Mouse (Mus musculus) cerebellum, postnatal 4 days (tissue): ENCODE data around the gene Mettl21e.
A peak's percentile ranks its signal among the peaks of the same experiment; 100 is the strongest.
"Not testable (repeated sequence)": the region's sequence is repeated elsewhere in the genome, so short reads cannot be mapped to it uniquely, and the experiment has no call there.

Source experiments
- DNase-seq, 2 experiments: peaks; one replicate each; pipeline ENCODE4 v3.0.0; 2022; ENCODE audit warnings: low spot score in 2 of 2, mixed read lengths in 1 of 2

Gene Mettl21e

DNA sequence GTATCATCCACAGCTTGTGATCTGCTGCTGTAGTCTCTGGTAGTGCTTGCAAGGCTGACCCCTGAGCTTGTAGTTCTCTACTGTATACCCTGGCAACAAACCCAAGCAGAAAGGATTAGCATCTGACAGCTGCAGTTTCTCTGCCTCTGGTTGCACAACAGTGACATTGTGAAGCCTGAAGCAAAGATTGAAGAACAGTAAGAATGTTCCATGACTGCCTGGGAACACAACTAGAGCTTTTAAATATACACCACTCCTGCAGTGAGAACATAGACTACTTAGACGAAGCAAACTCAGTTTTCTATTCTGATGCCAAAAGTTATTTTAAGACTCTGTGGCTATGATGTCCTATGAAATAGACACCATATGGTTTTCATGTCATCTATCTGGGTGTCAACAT lies at the start of gene Mettl21e:
Mettl21e (minus strand) TSS at position 86 of the 400 bp plus-strand sequence.
- no peak for DNase-seq

DNA sequence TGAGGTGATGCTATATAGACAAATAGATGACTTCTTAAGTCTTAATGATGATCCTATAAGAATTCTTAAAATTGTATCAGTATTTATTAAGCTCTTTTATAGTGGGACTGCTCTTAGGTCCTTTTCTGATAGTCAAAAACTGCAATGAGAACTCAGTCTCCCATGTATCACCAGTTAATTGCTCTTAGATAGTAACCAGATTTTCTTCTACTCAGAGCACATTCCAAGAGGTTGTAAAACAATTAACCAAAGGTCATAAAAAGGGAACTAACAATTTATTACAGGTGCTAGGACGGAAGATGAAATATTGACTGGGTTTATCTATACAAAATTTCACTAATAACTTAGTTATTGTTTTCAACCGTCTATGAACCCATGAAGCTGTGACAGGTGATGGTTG lies 21.7 kb upstream of the Mettl21e start:
- DNase-seq = not testable (repeated sequence)

DNA sequence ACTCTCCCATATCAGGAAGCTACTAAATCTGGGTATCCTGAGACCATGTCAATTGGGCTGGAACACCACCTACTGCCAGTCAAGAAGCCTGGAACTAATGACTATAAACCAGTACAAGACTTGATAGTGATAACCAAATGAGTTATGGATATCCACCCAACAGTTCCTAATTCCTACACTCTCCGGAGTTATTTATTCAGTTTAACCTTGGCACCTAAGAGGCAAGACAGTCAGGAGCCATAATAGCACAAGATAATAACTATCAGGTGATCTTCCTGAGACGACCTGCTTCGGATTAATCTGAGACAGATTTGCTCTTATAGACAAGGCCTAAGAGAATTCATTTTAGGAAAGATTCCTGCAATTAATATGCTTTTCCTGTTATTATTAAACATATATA lies 21.2 kb upstream of the Mettl21e start:
- DNase-seq = no peak

GRCm38 (mm10) chr1:44237305-44237704 lies 18.5 kb upstream of the Mettl21e start:
- no peak for DNase-seq

- no peak for DNase-seq
Measured at GRCm38 (mm10) chr1:44235311-44235710, 16.6 kb upstream of the Mettl21e start.

DNA sequence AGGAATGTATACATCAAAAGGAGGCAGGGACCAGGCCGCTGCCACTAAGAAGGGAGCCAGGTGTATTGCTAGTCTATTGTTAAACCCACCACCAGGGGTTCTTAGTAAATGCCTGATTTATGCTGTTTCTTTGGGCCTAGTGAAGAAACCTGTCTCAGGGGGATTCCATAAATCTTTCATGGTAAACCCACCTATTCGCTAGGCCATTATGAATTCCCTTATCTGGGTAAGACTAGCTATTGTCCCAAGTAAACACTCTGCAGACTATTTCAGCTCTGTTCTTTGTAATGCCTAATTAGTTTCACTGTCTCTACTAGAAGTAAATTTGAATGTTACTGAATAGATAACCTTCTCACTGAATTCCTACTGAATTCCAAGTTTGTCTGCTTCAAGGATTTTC lies 15.8 kb upstream of the Mettl21e start:
- not testable (repeated sequence) for DNase-seq

DNA sequence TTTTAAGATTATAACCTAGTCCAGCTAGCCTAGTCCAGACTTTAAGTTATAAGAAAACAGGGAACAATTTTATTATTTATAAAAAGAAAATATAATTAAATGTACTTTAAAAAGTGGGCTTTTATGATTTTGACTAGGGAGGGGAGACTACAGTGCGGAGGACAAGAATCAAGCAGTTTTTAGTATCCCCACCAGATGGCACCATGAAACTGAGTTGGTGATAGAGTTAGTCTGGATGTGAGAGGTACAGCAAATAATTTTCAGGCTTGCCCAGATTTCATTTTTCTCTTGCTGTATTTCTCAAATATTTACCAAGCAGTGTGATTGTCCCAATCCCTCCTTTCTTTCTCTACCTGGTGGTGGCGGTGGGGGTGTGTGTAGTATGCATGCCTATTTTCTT lies 10.3 kb upstream of the Mettl21e start:
- DNase-seq = peak in 1 of 2 experiments; percentile 46

- no peak for DNase-seq
Measured at GRCm38 (mm10) chr1:44217118-44217517, 1.6 kb downstream of the Mettl21e start.

DNA sequence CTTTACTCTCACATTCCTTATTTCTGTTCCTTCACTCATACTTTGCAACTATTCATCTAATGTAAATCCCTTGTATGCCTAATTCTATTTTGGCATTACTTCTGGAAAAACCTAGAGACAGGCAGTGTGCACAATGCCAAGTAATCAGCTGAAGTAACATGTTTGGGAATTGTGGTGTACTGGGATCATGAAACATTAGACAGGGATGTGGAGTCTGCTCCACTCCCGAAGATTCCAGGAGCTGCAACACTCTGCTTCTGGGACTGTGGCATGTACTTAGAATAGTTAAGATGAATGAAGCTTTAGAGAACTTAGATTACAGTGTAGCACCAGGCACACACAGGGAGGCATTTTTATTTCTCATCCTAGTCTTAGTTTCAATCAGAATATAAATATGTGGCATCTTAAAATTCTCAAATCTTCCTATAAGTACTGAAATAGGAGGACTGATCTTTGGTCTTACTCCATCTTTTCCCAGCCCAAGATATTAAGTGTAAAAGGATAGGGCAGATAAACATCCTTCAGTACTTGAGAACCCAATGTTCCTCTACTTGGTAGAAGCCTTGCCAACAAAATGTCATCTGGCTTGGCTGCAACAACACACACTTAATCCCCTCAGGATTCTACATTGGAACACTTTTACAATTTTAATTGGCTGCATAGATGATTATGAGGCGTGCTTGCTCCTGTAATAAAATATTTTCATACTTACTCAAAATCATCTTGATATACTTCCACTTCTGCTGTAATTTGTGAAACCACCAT lies 2.2 kb downstream of the Mettl21e start:
- no peak for DNase-seq

DNA sequence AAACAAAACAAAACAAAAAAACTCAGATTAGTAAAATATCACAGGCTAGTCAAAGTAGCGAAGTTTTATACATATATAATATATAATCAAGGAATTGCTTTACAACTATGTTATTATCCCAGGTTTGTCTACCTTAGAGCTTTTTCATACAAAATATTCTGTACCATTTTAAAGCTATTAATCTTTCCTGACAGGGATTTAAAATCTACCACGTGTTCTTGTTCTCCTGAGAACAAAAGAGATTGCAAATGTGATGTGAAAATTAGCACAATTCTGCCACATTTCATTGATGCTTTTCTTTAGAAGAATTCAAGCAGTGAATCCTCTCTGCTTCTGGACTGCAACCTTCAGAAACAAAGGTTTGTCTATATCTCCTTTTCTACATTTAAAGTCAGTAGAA lies 4.3 kb downstream of the Mettl21e start:
- no peak for DNase-seq

GRCm38 (mm10) chr1:44202876-44203275 lies 15.9 kb downstream of the Mettl21e start:
- DNase-seq = no peak

GRCm38 (mm10) chr1:44198273-44199171 lies 20.2 kb downstream of the Mettl21e start:
- DNase-seq = peak in 1 of 2 experiments; percentile 13

- DNase-seq = no peak
Measured at GRCm38 (mm10) chr1:44186396-44186795, 32.4 kb downstream of the Mettl21e start.

DNA sequence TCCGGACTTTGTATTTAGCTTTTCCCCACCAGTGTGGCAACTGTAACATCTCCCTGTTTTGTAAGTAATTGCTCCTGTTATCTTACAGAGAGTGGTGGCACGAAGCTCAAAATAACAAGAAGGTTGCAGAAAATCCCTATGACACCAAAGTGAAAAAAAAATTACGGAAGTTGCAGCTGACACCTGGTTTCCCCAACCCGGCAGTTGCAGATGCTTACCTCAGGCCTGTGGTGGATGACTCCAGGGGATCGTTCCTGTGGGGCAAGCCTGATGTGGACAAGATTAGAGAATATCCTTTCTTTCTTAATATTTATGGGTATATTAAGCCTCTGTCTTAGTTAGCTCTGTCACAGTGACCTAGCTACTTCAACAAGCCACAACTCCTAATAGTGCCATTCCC lies 40.7 kb downstream of the Mettl21e start:
- DNase-seq = no peak

DNA sequence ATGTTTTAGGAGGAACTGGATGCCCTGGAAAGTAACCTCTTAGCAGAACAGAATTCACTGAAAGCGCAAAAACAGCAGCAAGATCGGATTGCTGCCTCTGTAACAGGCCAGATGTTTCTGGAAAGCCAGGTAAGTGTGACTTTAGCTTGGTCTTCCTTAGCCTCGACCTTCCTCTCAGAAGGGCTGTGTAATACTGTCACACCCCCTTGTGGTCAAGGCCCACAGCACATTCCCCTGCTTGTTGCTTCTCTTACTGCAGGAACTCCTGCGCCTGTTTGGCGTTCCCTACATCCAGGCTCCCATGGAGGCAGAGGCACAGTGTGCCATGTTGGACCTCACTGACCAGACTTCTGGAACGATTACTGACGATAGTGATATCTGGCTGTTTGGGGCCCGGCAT lies 44.9 kb downstream of the Mettl21e start:
- no peak for DNase-seq

GRCm38 (mm10) chr1:44172656-44173055 lies 46.1 kb downstream of the Mettl21e start:
- DNase-seq = no peak

DNA sequence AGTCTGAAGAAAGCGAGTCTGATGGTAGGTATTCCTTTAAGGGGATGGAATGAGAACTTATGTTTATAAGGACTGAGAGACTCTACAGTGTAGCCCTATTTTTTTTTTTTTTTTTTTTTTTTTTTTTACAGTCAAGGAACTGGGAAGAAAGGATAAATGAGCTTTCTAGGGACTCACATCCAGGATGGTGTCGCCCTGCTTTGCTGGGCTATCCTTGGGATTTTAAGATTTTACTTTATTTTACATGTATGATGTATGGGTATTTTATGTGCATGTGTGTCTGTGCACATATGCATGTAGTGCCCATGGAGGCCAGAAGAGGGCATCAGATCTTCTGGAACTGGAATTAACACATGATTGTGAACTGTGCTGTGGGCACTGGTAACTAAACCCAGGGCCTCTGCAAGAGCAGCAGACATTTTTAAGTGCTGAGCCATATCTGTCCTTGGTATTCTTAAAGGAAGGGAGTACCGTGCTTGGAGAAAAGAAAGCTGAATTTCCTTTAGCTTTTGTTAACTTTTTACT lies 50.8 kb downstream of the Mettl21e start:
- DNase-seq = no peak

DNA sequence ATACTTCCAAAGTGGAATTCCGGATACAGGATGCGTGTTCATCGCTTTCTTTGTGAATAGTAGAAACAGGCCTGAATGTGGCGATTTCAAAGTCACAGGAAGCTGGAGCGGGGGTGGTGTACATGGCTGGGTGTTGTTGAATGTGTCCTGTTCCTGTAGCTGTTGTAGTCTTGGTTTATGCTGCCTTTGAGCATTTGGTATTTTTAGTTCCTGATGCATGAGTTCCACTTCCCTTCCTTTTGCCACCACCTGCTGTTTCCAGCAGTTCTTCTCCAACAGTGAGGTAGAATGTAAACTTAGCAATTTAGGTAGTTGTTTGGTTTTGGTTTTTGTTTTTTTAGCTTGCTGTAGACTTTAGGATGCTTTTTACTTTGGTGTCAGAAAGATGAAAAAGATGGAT lies 56.4 kb downstream of the Mettl21e start:
- no peak for DNase-seq

DNA sequence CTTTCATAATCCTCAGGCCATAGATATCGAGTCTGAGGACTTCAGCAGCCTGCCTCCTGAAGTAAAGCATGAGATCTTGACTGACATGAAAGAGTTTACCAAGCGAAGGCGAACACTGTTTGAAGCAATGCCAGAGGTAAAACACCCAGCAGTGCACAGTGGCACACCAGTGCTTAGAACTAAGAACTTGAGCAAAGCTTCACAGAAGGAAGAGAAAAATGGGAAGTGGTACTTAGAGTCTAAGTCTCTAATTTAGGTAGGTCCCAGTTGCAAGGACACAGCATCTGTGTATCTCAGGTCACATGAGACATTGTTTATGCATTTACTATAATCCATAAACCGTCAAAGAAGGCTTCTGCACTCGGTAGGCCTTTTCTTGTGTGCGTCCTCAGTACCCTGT lies 56.9 kb downstream of the Mettl21e start:
- DNase-seq = no peak

DNA sequence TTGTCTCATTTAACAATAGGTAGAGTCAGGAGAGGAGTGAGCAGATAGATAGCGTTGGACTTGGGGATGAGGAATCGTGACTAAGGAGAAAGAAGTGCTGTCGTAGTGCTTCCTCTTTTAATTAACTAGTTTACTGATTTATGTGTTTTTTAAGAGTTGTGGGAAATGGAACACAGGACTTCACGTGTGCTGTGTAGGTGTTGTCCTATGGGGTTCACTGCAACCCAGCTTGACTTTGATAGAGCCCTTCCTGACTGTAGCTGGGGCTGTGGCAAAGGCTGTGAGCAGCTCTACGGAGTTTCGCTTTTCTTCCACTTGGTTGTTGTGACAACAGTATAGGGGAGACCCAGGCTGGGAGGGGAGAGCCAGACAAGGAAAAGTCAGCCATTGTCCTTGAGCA lies 60.4 kb downstream of the Mettl21e start:
- DNase-seq = no peak

DNA sequence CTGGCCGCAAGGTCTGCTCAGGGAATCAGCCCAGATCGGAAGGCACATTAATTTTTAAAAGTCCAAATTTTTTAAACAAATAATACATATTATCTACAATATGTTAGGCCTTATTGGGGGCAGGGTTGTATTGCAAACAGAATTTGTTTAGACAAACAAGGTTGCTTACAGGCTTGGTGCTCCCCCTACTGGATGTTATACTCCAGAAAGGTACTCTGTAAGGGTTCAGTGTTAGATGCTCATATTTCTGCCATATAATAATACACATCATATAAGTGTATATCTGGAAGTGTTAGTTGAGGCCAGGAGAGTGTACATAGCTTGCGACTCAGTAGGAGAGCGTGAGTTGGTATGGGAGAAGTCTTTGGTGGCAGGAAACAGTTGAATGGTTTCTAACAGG lies 63.5 kb downstream of the Mettl21e start:
- DNase-seq = no peak
